Mouse (Mus musculus) neural tube, embryonic 14.5 days (tissue): ENCODE measurements around the gene Afg1l. TPM values are rescaled to one million over a fixed set of nuclear protein-coding genes. Genes with fewer than 3 reads are reported as not detected.

Source experiments
- ATAC-seq: fragments of 200-750 bp; cut with Nextera tagmentation; 2 replicates; pipeline ENCODE4 v1.8.0; 2017; ENCODE audit warnings: low read depth, mild to moderate bottlenecking, moderate TSS enrichment, moderate library complexity
- H3K27ac ChIP-seq: fragments of 300-500 bp; sonication (generic); 2 replicates; pipeline ENCODE4 v1.5.1; 2014; ENCODE audit warnings: low read depth, mild to moderate bottlenecking, control low read depth, low read length, moderate library complexity, mixed read lengths
- H3K27me3 ChIP-seq: fragments of 300-500 bp; sonication (generic); 2 replicates; pipeline ENCODE4 v1.6.1; 2014; ENCODE audit warnings: low read length; ENCODE audit not compliant: control insufficient read depth, insufficient read depth
- H3K36me3 ChIP-seq: fragments of 300-500 bp; sonication (generic); 2 replicates; pipeline ENCODE4 v1.6.1; 2014; ENCODE audit warnings: low read length, mixed read lengths; ENCODE audit not compliant: control insufficient read depth, insufficient read depth
- H3K4me1 ChIP-seq: fragments of 300-500 bp; sonication (generic); 2 replicates; pipeline ENCODE4 v1.6.1; 2014; ENCODE audit warnings: low read length; ENCODE audit not compliant: control insufficient read depth, insufficient read depth
- H3K4me2 ChIP-seq: fragments of 300-500 bp; sonication (generic); 2 replicates; pipeline ENCODE4 v1.6.1; 2014; ENCODE audit warnings: mild to moderate bottlenecking, low read depth, low read length, control low read depth
- H3K4me3 ChIP-seq: fragments of 300-500 bp; sonication (generic); 2 replicates; pipeline ENCODE4 v1.5.1; 2014; ENCODE audit warnings: low read depth, low read length, control low read depth, mixed read lengths
- H3K9ac ChIP-seq: fragments of 300-500 bp; sonication (generic); replicated peaks from 2 replicates; pipeline ENCODE4 v1.6.1; 2014; ENCODE audit warnings: low read depth, mild to moderate bottlenecking, control low read depth, low read length, mixed read lengths
- H3K9me3 ChIP-seq: fragments of 300-500 bp; sonication (generic); 2 replicates; pipeline ENCODE4 v1.6.1; 2016; ENCODE audit warnings: low read length; ENCODE audit not compliant: control insufficient read depth
- WGBS: fragments of 180-500 bp; shearing (Covaris S2); extraction: QIAGEN DNeasy Blood & Tissue Kit; methylation state at CpG from one replicate; pipeline ENCODE4 v1.1.7; 2014; 5-methylcytosine and 5-hydroxymethylcytosine counted together
- polyA plus RNA-seq: library from polyadenylated mRNA; unstranded; fragments of >200 nt; fragmentation: Nextera tagmentation; extraction: Ambion mirVana; gene quantifications from 2 replicates; pipeline ENCODE4 v1.2.1, GENCODE M21; 2014

The Afg1l gene
- polyA plus RNA-seq, 1 experiment from 2014 or later = 8.0 TPM

GRCm38 (mm10) chr10:42415821-42416470 is 62.4 kb downstream of the Afg1l start:
- H3K4me1 ChIP-seq = peaks cover 6% of the 10 kb centered on the region; the same call in 1 of the 2 replicates
- H3K9me3 ChIP-seq = no peaks in the 10 kb centered on the region
- WGBS = 79% methylated on average over 4 of the region's 4 CpGs
- no peak overlapping the region for H3K4me2 ChIP-seq
- no peaks in the 10 kb centered on the region for H3K27me3 ChIP-seq
- H3K36me3 ChIP-seq = no peaks in the 10 kb centered on the region
- no peak overlapping the region for H3K27ac ChIP-seq
- no peak overlapping the region for H3K9ac ChIP-seq
- ATAC-seq = no peak
- H3K4me3 ChIP-seq = no peak overlapping the region

DNA sequence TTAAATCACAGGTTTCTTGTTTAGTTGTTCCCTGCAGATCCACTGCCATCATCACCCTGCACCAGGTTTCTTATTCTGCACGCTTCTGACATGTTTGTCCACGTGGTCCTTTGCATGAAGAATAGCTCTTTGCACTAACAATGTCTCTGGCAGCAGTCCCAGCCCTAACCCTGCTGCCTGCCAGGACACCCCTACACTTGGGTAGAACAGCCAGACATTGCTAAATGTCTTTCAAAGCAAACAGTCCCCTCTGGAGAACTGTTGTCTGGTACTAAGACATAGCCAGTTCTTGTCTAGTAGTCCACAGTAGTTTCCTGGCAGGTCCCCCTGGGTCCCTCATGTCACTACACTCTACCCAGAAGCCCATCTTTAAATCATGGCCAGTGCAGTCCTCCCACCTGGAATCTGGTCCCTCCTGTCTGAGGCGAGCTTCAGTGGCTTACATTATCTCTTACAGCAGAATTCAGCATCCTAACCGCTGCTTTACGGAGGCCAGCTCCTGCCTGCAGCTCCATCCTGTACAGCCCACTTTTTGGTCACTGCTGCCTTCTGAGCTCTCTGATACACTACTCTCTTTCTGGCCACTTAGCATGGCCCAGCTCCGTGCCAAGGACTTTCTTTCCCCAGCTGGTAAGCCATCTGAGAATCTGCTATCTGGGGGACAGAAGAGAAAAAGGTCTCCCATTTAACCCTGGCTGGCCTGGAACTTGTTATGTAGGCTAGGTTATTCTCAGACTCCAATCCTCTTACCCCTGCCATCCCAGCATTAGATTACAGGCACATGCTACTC is 67.4 kb downstream of the Afg1l start:
- 64% methylated on average over 6 of the region's 6 CpGs for WGBS
- no peaks in the 10 kb centered on the region; the same call in 1 of the 2 replicates for H3K4me1 ChIP-seq
- H3K27me3 ChIP-seq = no peaks in the 10 kb centered on the region
- no peaks in the 10 kb centered on the region for H3K36me3 ChIP-seq
- ATAC-seq = no peak
- no peak overlapping the region for H3K4me3 ChIP-seq
- no peak overlapping the region for H3K4me2 ChIP-seq
- H3K9ac ChIP-seq = no peak overlapping the region
- no peaks in the 10 kb centered on the region for H3K9me3 ChIP-seq
- H3K27ac ChIP-seq = peak overlapping the region; percentile 28; the same call in 1 of the 2 replicates

DNA sequence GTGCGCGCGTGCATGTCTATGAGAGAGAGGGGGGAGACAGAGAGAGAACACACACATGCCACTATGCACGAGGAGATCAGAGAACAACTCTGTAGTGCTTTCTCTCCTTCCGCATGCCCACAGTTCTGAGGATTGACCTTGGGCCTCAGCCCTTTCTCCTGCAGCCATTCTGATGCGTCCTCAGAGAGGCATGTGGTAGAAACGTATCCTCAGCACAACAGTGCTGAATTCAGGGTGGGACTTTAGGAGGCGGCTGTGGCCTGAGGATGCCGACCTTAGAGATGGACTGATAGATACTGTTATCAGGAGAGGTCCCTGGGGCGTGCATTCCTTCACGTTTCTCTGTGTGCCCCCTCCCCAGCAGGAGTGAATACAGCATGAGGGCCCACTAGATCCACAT is 87.9 kb downstream of the Afg1l start:
- 83% methylated on average over 11 of the region's 11 CpGs for WGBS
- Histone ChIP-seq H3K27ac (no peak overlapping the region), H3K27me3 (no peaks in the 10 kb centered on the region), H3K4me2 (no peak overlapping the region), H3K36me3 (no peaks in the 10 kb centered on the region), H3K4me3 (no peak overlapping the region), H3K9ac (no peak overlapping the region), H3K9me3 (no peaks in the 10 kb centered on the region), H3K4me1 (no peaks in the 10 kb centered on the region)
- no peak for ATAC-seq

- Histone ChIP-seq H3K9ac (no peak overlapping the region), H3K27me3 (no peaks in the 10 kb centered on the region), H3K9me3 (no peaks in the 10 kb centered on the region), H3K4me2 (no peak overlapping the region), H3K4me1 (no peaks in the 10 kb centered on the region), H3K27ac (no peak overlapping the region), H3K36me3 (no peaks in the 10 kb centered on the region), H3K4me3 (no peak overlapping the region)
- no peak for ATAC-seq
These were observed 90.2 kb downstream of the Afg1l start for GRCm38 (mm10) chr10:42388181-42388580.

DNA sequence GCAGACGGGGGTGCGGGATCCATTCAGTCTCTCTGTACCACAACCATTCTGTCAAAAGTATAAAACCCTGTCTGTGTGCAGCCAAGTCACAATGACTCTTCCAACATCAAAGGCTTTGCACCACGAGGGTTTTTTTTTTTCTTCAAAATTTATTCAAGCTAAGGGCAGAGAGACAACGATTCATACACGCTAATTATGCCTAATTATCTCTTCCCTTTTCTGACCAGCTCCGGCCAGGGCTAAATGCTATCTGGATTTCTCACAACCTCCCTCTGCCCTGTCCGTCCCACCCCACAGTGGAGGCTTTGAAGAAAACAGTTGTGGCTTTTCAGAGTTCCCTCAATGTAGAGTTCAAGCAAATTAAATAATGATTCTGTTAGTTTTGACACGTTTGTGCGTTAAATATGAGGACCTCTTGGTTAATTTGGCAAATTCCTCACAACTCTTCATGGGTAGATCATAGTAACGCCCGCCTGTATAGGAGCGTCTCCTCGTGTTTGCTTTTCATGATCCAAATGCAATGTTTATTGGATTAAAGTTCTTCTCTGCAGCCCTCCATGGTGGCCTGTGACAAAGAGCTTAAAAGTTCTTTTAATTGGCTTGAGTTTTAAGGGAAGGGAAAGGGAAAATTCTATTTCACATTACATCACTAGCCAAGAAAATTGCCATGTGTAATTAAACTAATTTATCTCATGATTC is 93.3 kb downstream of the Afg1l start:
- Histone ChIP-seq H3K4me3 (no peak overlapping the region), H3K36me3 (no peaks in the 10 kb centered on the region), H3K4me1 (no peaks in the 10 kb centered on the region), H3K27ac (no peak overlapping the region), H3K9me3 (no peaks in the 10 kb centered on the region), H3K9ac (no peak overlapping the region), H3K4me2 (no peak overlapping the region), H3K27me3 (no peaks in the 10 kb centered on the region)
- ATAC-seq = no peak
- WGBS = 41% methylated on average over 13 of the region's 13 CpGs

DNA sequence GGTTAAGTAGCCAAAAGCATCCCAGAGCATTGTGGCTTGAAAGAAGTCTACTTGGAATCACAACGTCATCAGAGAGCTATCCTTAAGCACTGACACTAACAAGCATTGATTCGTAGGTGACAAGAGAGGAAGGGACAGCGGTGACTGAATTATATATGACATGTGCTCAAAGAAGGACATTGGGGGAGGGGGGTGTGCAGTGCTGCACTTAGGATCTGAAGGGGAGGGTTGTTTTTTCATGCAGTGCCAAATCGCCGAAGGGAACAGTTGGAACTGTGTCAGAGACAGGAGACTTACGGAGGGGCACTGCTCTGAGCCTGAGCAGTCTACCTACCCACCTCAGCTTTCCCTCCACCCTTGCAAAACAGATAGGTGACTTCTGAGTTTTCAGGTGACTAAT is 94.7 kb downstream of the Afg1l start:
- ATAC-seq = no peak
- Histone ChIP-seq H3K4me3 (no peak overlapping the region), H3K9ac (no peak overlapping the region), H3K27ac (no peak overlapping the region), H3K9me3 (no peaks in the 10 kb centered on the region), H3K4me1 (no peaks in the 10 kb centered on the region), H3K27me3 (no peaks in the 10 kb centered on the region), H3K4me2 (no peak overlapping the region), H3K36me3 (no peaks in the 10 kb centered on the region)
- WGBS = 40% methylated on average over 6 of the region's 6 CpGs

DNA sequence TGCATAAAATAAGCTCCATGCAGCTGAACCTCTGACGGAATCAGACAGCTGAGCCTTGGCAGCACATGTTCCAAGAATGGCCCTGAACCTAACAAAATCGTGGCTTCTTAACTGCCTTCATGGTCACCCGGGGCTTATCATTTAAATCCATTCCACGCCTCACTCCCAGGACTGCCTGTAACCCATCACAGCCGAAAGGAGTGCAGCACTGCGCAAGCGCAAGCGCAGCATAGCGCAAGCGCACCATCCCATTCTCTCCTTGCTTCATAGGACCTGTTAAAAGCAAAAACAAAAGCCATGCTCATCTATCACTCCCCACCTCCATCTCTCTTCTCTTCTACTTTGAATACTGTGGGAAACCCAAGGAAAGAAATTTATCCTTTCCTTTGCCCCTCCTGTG is 114.1 kb downstream of the Afg1l start:
- H3K27ac ChIP-seq = no peak overlapping the region
- no peak overlapping the region for H3K9ac ChIP-seq
- no peaks in the 10 kb centered on the region for H3K27me3 ChIP-seq
- peak; percentile 49; the same call in 1 of the 2 replicates for ATAC-seq
- H3K36me3 ChIP-seq = no peaks in the 10 kb centered on the region
- 70% methylated on average over 10 of the region's 10 CpGs for WGBS
- H3K9me3 ChIP-seq = no peaks in the 10 kb centered on the region
- no peak overlapping the region for H3K4me2 ChIP-seq
- no peaks in the 10 kb centered on the region for H3K4me1 ChIP-seq
- H3K4me3 ChIP-seq = no peak overlapping the region

GRCm38 (mm10) chr10:42355980-42356379 is 122.4 kb downstream of the Afg1l start:
- Histone ChIP-seq H3K4me3 (no peak overlapping the region), H3K27me3 (no peaks in the 10 kb centered on the region), H3K36me3 (no peaks in the 10 kb centered on the region), H3K9me3 (no peaks in the 10 kb centered on the region), H3K4me1 (no peaks in the 10 kb centered on the region), H3K4me2 (no peak overlapping the region), H3K27ac (no peak overlapping the region), H3K9ac (no peak overlapping the region)
- 53% methylated on average over 3 of the region's 3 CpGs for WGBS
- ATAC-seq = no peak

DNA sequence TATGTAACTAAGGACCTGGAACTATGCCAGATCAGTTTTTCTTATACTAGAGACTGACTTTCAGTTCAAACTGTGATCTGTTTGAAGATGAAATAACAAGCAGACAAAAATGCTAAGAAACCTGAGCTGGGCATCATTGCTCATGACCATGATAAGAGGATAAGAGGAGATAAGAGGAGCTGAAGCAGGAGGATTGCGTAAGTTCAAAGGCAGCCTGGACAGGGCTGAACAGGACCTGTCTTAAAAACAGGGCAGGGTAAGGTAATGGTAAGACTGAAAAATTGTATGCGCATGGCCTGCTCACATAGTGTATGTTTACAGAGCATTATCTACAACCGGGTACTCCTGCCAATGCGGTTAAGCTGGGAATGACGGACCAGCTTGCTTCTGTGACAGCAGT is 130.4 kb downstream of the Afg1l start:
- Histone ChIP-seq H3K9ac (no peak overlapping the region), H3K4me1 (0 out of 2 replicates have a peak, but pooled peaks cover 3% of the 10 kb centered on the region), H3K27me3 (no peaks in the 10 kb centered on the region), H3K4me3 (no peak overlapping the region), H3K4me2 (no peak overlapping the region), H3K27ac (no peak overlapping the region), H3K36me3 (no peaks in the 10 kb centered on the region), H3K9me3 (no peaks in the 10 kb centered on the region)
- 98% methylated on average over 5 of the region's 5 CpGs for WGBS
- no peak for ATAC-seq
